Mouse (Mus musculus): Measurements from ENCODE around the gene Parvb.
"Not testable (repeated sequence)": the region's sequence is repeated elsewhere in the genome, so short reads cannot be mapped to it uniquely, and the experiment has no call there.

Parvb gene

DNA sequence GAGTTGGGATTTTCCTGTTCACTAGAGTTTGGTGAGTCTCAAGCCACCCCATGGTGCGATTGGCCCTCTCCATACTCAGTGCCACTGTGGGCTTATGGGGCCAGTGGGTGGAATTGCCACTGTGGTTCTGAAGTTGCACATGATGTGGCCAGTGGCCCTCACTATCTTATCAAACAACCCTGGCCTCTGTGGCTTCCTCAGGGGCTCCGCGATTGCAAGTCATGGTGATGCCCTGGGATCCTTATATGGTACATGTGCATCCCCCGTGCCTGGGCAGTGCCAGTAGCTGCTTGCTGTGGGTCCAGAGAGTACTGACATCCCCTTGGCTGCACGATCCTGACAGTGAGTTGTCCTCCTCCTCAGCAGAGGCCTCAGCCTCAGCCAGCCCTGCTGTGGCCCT lies 25.0 kb downstream of the Parvb start:
- DNase-seq (ENCODE audit: low read depth, low spot score), result no peak

DNA sequence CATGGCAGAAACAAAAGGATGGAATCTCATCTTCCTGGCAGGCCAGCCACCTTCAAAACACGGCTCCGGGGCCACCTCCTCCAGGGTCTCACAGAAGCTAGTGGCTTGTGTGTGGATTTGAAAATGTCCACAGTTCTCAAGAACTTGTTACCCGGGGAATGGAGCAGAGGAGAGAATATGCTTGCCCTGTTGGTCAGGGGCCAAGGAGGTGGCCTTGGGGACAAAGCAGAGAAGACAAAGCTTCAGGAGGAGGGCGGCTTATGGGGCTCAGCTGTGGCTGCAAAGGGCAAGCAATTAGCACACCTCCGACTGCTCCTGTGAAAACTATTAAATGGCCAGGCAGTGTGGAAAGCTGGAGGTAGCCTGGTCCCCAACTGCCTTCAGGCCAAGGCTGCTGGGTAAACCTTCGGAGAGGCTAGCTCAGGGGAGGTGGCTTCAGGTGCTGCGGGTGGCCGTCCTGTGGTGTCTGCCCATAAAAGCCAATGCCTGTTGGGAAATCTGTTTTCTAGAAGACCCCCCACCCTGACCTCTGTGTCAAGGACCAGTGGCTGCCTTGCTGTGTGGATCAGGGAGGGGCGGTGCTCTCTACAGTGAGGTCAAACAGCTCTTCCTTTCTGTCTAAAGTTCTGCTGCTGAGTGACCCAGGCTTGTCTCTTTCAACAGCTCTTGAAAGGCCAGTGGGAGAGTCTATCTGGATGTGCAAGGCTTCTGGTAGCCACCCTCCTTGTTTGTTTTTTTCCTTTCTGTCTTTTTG lies 26.9 kb downstream of the Parvb start:
- no peak for DNase-seq (ENCODE audit: low read depth, low spot score)

DNA sequence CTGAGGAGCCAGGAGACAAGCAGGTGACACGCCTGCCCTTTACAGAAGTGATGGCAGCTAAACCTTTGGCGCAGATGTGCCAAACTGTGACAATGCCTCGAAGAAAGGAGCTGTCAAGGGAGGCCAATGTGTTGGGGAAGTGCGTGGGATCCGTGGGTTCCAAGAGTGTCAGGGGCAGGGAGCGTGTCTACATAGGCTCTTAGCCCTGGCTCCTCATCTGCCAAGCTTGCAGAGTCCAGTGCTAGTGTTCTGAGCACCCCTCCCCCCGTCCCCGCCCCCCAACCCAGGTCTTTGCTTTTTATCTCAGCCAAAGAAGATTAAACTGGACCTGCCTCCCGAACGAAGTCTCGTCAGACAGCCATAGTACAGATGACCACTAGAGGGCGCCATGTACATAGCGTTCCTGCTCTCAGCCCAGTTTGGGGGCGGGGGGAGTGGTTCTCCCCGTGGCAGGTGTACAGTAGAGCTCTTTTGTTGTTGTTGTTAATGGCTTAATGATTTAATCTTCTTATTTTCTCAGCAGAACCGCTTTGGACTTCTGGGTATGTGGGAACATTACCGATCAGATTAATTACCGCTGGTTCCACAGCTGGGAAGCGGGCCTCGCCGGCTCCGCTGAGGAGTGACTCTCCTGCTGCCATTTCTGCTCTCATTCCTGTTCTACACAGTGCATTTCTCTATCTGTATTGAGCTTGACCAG lies 28.4 kb downstream of the Parvb start:
- peak; percentile 80 for DNase-seq (ENCODE audit: low read depth, low spot score)

DNA sequence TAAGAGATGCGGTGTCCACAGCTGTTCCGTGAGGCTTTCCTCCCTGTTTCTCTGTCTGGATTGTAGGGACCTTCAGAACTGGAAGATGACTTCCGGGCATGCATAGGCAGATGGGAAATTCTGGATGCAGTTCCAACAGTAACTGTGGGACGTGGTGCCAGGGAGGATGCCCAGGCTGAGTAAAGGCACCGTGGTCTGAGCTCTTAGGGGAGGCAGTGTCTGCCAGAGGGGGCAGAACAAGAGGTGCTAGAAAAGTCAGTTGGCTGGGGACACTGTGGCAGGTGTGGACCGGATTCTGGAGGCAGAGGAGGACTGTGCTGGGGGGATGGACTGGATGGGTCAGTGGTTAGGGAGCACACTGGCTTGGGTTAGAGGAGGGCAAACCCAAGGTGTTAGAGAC lies 30.8 kb downstream of the Parvb start:
- DNase-seq (ENCODE audit: low read depth, low spot score), result no peak

DNA sequence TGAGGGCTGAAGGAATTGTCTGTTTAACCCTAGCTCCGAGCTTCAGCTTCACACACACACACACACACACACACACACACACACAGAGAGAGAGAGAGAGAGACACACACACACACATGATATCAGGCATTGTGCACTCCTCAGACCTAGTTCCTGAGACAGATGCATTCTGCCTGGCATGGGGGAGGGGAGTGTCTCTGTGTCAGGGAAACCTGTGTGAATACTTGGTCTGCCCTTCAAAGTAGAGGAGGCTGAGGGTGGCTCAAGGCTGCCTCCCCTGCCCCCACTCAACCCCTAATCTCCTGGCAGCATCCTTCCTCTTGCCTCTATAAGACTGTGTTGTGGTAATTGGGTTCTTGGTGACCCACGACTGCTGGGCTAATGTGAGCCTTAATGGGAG lies 31.7 kb downstream of the Parvb start:
- DNase-seq (ENCODE audit: low read depth, low spot score), result no peak

DNA sequence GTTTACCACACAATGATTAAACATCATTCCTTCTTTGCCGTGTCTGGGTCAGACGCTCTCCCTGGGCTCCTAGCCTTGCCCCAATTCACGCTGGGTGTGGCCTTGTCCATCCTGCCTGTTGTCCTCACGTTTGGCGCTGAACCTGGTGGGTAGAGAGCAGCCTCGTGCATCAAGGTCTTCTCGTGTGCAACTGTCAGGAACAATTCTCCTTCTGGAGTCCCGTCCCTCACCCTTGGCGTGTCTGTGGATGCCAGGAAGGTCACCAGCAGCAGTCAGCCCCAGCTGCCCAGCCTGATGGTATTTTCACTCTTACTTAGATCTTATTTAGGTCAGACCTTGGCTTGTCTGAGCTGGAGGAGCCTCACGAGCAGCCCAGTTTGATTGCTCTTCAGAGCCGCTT lies 33.3 kb downstream of the Parvb start:
- DNase-seq (ENCODE audit: low read depth, low spot score), result no peak

DNA sequence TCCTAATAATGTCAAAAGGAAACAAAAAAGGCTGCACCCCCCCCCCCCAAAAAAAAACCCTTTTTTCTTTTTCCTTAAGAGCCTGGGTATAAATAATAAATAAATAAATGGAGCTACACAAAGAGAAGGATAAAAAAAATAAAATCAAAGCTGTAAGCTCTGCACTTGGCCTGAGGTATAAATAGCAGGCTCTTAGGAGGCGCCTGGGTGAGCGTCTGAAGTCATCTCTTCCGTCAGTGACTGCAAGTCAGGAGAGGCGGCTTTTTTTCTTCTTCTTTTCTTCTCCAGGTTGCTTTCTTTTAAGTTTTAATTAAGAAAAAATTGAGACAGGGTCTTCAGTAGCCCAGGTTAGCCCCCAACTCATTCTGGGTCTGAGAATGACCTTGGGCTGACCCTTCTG lies 34.4 kb downstream of the Parvb start:
- DNase-seq (ENCODE audit: low read depth, low spot score), result no peak

DNA sequence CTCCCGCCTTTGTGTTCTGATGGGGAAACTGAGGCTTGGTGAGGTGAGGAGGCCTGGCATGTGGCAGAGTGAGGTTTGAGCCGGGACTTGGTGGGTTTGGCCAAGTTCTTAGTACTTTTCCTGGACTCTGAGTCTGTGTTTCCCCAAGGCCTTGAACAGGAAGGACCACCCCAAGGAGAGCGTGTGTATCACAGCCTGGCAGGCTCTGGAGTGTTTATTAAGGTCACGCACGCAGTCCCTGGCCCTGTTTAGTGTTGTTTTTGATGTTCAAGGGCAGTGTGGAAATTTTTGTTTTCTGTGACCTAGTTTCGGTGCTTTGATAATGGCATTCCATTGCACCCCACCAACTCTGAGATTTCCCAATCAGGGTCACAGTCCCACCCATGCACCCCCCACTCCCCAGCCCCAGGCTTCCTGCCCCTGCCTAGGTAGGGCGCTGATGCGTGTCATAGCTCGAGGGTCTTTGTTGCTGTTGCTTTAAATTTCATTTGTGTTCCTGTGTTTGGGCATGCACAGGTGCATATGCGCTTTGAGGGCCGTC lies 35.9 kb downstream of the Parvb start:
- no peak for DNase-seq (ENCODE audit: low read depth, low spot score)

DNA sequence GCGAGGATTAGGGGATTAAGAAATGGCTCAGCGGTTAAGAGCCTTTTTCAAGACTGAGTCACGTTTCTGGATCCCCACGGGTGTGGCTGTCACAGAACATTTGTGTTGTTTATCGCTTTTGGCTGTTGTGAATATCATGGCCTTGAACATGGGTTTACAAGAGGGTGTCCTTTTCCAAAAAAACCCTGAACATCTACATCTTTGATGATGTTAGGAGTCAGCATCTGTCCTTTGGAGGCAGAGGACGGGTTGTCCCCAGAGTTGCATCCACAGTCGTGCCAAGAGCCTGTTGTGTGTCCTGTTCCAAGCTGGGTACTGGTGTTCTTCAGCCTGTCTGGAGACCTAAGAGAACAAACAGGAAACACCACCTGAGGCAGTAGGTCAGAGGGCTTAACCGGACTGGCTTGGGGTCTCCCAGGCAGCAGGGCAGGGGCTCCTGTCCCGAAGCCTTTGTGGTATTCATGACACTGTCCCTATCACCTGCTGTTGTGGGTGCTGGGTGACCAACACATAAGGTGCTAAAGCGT lies 37.3 kb downstream of the Parvb start:
- no peak for DNase-seq (ENCODE audit: low read depth, low spot score)

DNA sequence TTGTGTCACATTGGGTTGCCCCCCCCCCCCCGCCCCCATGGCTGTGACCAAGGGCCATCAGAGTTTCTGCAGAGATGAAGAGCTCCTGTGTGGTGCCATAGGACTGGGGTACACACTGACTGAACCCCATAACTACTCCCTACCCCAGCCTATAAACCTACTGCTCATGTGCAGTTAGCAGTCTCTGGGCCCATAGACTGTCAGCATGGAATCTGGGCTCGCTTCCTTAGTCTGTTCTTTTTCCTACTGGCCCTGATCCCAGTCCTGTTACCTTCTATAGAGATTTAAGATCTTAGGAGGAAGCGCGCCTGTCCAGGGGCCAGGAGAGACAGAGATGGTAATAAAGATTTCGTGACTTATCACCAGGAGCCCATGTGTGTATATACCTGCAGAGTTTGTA lies 38.2 kb downstream of the Parvb start:
- DNase-seq (ENCODE audit: low read depth, low spot score), result no peak

DNA sequence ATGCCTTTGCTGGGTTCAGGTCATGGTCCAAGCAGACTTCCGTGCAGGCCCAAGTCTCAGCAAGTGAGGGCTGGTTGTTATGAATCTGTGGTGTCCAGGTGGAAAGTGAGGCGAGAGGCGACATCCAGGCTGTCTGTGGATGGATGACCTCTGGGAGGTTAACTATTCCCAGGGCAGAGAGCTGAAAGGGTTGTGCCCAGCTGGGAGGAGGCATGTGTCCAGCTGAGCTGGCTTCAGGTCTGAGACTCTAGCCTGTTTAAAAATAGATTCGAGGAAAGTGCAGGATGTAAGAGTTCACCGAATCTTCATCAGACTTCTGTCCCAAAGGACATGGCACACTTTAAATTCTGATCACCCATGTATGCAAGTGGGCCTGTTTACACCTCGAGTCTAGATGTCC lies 38.6 kb downstream of the Parvb start:
- DNase-seq (ENCODE audit: low read depth, low spot score), result no peak

DNA sequence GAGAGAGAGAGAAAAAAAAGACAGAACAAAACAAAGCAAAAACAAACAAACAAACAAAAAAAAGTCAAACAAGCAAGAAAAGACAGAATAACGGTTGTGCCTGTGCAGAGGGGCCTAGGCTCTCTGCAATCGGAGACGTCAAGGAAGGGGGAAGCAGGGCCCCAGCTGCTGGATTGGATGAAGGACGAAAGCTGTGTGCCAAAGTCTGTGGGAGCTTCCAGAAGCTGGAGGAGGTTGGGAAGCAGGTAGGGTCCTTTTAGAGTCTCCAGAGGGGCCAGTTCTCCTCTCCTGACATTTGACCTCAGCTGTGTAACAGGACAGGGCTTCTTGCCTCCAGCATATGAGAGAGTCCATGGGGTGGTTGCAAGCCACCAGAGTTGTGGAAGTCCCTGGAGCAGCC lies 44.2 kb downstream of the Parvb start:
- no peak for DNase-seq (ENCODE audit: low read depth, low spot score)

DNA sequence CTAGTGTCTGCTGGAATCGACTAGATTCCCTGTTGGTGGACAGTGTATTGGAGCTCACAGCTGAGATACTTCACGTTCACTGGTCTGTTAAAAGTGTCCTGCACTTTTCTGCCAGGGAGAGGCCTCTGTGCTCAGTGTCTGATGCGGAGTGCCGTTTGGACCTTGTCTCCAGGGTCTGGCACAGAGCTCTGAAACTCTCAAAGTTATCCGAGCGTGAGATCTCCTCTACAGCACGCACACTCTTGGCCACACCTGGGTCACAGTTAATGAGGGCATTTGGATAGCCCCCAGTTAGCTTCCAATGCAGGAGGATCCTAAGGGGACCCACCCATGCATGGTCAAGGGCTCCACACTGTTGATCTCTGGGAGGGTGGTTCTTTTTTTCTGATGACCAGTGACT lies 46.2 kb downstream of the Parvb start:
- DNase-seq (ENCODE audit: low read depth, low spot score), result no peak

DNA sequence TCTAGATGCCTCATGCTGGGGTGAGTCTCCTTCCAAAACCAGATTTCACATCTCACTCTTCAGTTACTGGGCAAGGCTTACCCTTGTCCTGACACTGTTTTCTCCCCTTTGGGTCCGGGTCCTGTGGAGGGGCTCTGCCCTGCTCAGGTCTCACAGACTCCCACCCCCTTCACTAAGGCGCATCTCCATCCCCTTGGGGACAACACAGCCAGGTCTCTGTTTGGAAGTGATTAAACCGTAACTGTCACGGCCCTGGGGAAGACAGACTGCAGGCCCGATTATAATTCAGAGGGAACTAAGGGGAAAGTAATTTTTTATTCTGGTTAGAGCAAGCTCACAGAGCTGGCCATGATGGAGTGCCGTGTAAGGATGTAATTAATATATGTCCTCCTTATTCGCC lies 46.8 kb downstream of the Parvb start:
- no peak for DNase-seq (ENCODE audit: low read depth, low spot score)

DNA sequence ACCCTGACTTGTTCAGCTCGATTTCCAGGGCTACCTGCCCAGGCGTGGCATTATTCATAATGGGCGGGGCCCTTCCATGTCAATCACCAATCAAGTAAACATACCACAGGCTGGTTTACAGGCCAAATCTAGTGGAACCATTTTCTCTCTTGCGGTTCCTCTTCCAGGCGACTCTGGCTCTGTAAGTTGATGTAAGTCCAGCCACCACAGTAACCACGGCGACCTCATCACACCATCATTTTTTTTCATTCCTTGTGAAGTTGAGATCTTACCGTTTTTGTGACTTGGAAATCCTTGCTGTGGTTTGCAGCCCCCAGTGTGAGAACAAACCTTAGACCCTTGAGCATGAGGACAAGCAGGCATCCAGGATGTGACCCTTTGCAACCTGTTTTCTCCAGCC lies 48.5 kb downstream of the Parvb start:
- DNase-seq (ENCODE audit: low read depth, low spot score), result no peak

DNA sequence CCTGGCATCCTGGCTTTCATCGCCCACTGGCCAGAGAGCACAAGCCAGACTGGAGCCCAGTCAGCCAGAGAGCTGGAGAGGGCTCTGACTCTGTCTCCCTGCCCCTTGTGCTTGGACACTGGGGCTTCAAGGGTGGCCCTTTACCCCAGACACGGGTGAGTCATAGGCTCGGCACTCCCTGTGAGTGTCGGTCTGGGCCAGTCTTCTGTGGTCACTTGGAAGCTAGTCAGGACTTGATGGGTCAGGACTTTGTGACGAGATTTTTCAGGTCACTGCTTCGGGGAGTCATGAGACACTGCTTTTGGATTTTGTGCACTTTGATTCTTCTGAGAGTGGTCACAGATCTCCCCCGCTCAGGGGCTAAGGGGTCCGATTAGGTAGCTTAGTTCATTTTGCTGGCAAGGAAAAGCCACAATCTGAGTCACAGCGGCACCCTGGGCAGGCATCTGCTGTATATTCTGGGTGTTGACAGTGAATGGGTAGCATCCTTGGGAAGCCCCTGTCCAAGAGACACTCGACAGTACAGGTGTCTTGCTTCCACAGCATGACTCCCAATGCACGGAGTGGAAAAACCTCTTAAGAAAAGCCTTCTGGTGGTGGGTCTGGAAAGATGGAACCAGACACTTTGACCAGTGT lies 49.0 kb downstream of the Parvb start:
- no peak for DNase-seq (ENCODE audit: low read depth, low spot score)

DNA sequence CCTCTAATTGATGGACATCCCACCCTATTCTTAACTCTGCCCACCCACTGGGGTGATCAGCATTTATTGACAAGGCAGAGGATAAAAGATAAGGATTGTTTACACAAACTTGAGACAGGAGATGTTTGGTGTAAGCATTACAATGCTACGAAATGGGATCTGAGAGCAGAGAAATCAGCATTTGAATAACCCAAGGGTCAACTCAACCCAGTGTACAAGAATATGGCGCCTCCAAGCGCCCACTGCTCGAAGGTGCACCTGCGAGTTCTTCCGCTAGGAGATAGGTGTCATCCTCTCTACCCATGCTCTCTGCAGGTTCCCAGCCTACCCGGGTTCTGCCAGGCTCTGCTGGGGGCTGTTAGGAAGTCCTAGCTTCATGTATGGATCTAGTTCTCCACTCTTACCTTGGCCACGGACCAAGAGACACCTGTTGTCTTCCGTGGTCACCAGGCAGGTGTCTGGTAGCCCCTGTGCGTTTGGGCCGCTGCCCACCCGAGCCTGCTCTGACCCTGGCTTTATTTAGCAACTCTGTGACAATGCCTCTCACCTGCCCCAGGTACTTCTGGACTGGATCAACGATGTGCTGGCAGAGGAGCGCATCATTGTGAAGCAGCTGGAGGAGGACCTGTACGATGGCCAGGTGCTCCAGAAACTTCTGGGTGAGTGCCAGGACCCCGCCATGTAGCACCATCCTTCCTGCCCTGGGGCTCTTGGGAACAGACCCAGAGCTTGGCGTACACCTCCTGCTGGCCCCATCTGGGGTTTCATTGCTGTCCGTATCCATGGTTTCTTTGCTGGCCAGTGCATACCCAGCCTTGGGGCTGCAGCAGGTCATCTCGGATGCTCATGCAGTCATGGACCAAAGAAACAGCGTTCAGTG lies 50.6 kb downstream of the Parvb start:
- DNase-seq (ENCODE audit: low read depth, low spot score), result no peak

DNA sequence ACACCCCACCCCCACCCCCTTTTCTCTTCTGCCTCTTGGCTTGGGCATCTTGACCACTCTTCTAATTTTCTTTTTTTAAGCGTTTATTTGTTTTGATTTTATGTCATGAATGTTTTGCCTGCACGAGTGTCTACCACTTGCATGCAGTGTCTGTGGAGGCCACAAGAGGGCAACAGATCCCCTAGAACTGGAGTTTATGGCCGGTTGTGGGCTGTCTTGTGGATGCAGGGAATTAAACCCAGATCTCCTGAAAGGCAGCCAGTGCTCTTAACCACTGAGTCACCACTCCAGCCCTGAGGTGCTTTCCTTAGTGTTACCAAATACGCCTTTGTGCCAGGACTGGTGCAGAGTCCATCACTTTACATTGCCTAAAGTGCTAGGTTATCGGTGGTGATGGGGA lies 52.2 kb downstream of the Parvb start:
- peak; percentile 69 for DNase-seq (ENCODE audit: low read depth, low spot score)

DNA sequence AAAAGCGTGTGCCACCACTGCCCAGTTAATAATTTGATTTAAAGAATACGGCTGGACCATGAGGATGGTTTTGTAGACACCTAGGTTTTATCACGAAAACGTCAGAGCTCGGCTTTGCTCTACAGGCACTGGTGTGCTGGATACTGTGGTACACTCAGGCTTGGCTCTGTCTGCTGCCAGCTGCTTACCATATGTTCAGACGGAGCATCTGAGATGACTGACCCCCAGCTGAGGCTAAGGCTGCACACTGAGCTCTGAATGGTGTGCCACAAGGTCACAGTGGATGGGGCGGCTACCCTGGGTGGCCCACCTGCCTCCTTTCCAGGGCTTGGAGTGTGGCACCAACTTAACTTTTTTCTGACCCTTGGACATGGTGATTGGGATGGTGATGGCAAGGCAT lies 53.6 kb downstream of the Parvb start:
- DNase-seq (ENCODE audit: low read depth, low spot score), result no peak

DNA sequence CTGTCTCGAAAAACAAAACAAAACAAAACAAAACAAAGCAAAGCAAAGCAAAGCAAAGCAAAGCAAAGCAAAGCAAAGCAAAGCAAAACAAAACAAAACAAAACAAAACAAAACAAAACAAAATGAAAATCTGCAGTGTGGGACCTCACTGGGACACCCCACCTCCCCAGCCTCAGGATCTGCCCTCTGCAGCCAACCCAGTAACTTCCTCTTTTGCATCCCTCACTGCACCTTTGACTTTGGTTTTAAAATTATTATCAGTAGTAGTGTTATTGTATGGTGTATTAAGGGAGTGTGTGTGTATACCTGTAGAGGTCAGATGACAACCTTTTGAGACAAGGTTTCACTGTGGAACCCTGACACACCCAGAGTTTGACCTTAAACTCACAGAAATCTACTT lies 57.1 kb downstream of the Parvb start:
- DNase-seq (ENCODE audit: low read depth, low spot score), result not testable (repeated sequence)

DNA sequence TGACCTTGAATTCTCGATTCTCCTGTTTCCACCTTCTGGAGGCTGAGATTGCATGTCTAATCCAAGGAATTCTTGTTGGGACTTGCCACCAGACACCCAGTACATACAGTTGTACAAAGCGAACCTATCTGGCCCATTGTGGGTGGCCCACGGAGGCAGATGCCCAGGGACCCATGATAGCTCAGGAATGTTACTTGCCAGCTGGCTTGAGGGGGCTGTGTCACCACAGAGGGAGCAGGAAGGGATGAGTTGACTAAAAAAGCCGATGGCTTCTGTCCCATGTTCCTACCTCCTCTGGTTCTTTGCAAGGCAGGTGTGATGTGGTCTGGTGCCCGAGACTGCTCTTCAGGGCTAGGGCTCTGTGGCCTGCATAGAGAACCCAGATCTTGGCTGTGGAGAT lies 59.3 kb downstream of the Parvb start:
- DNase-seq (ENCODE audit: low read depth, low spot score), result no peak

DNA sequence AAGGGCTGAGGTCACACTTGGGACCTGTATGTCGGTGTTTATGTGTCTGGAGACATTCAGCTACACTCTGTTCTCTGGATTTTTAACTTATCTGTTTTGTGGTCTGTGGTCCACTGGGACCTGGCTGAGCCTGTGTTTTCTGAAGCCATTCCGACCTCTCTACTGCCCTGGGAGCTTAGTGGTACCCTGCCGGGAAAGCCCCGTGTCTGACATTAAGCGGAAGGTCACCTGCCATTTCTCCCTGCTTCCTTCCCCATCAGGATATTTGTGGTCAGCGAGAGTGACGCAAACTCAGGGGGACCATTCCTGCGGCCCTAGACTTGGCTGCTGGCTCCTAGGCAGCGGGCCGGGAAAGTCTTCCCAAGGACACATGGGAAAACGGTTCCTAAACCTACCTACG lies 61.7 kb downstream of the Parvb start:
- no peak for DNase-seq (ENCODE audit: low read depth, low spot score)
